Mouse (Mus musculus) E14TG2a.4 (cell line): ENCODE measurements around the gene Nkx1-1.

ENCODE experiments used
- H3K27me3 ChIP-seq: 2 replicates; pipeline ENCODE4 v1.6.1; 2014; ENCODE audit warnings: low read length, control low read depth; ENCODE audit not compliant: insufficient read depth
- H3K36me3 ChIP-seq: 2 replicates; pipeline ENCODE4 v1.6.1; 2014; ENCODE audit warnings: low read length, control low read depth; ENCODE audit not compliant: insufficient read depth
- H3K4me1 ChIP-seq: replicated peaks from 2 replicates; pipeline ENCODE4 v1.6.1; 2014; ENCODE audit warnings: low read depth, low read length, control low read depth
- H3K4me3 ChIP-seq: replicated peaks from 2 replicates; pipeline ENCODE4 v1.5.1; 2014; ENCODE audit warnings: mild to moderate bottlenecking, low read length
- H3K9me3 ChIP-seq: 2 replicates; pipeline ENCODE4 v1.6.1; 2014; ENCODE audit warnings: low read length, control low read depth
- CTCF ChIP-seq: conservative IDR thresholded peaks from 2 replicates; pipeline ENCODE4 v1.5.1; 2014; ENCODE audit warnings: low read length
- NANOG ChIP-seq: IDR thresholded peaks from 2 replicates; pipeline ENCODE4 v1.6.1; 2014; ENCODE audit warnings: borderline replicate concordance, low read length, mixed read lengths
- POU5F1 ChIP-seq: IDR thresholded peaks from 2 replicates; pipeline ENCODE4 v1.6.1; 2014; ENCODE audit warnings: low read length, borderline replicate concordance

Nkx1-1 gene

GRCm38 (mm10) chr5:33393803-33394202, 40.0 kb downstream of the Nkx1-1 start:
- no peak for TF ChIP-seq POU5F1
- peak; percentile 68 for TF ChIP-seq CTCF
- Histone ChIP-seq H3K4me3 (no peak overlapping the region), H3K9me3 (no peaks in the 10 kb centered on the region), H3K4me1 (peaks cover 4% of the 10 kb centered on the region; the same call in 1 of the 2 replicates), H3K27me3 (peaks cover 86% of the 10 kb centered on the region), H3K36me3 (peaks cover 27% of the 10 kb centered on the region)

- Histone ChIP-seq H3K36me3 (peaks cover 40% of the 10 kb centered on the region), H3K27me3 (peaks cover 50% of the 10 kb centered on the region), H3K9me3 (no peaks in the 10 kb centered on the region), H3K4me3 (no peak overlapping the region), H3K4me1 (peaks cover 10% of the 10 kb centered on the region)
- TF ChIP-seq NANOG = no peak
- TF ChIP-seq POU5F1 = no peak
- TF ChIP-seq CTCF = no peak
These were observed 46.2 kb downstream of the Nkx1-1 start for GRCm38 (mm10) chr5:33387550-33387949.
